Mouse (Mus musculus): Measurements from ENCODE around the gene Ryr2.

The Ryr2 gene

GRCm38 (mm10) chr13:12094569-12094968 lies 12.2 kb downstream of the Ryr2 start:
- DNase-seq (ENCODE audit: low read depth): no peak

DNA sequence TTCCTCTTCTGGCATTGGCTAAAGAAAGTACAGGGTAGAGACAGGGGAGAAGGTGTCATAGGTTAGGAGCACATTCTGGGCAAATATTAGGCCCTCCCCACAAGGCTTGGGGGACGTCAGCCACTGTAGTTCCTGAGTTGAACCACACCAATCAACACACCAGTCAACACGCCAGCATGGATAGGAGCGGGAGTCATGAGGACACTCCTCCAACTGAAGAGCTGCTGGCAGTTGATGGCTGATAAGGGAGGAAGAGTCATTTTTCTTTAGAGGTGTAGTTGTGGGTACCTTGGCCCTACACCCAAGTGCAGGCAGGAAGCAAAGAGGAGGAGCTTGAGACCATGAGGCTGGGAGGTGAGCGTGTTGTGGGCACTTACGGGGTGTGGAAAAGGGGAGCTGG lies 13.6 kb downstream of the Ryr2 start:
- DNase-seq (ENCODE audit: low read depth): no peak

GRCm38 (mm10) chr13:12092379-12093107 lies 14.2 kb downstream of the Ryr2 start:
- DNase-seq (ENCODE audit: low read depth): no peak

- no peak for DNase-seq (ENCODE audit: low read depth)
Measured at GRCm38 (mm10) chr13:12084112-12084475, 22.7 kb downstream of the Ryr2 start.

GRCm38 (mm10) chr13:12083443-12084111 lies 23.2 kb downstream of the Ryr2 start:
- no peak for DNase-seq (ENCODE audit: low read depth)

GRCm38 (mm10) chr13:12080590-12080989 lies 26.2 kb downstream of the Ryr2 start:
- no peak for DNase-seq (ENCODE audit: low read depth)

DNA sequence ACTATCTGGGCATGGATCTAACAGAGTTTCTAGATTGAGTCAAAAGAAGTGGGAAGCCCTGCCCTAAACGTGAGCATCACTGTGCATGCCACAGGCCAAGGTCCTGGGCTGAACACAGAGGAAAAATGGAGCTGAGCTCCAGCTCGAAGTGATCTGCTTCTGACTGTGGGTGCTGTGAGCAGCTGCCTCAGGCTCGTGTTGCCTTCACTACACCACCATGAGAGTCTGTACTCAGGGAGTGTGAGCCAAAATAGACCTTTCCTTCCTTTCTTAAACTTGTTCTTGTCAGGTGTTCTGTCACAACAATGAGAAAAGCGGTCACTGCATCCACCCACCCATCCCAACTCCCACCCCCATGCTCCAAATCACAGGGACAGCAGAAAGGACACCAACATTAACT lies 27.2 kb downstream of the Ryr2 start:
- DNase-seq (ENCODE audit: low read depth): no peak

DNA sequence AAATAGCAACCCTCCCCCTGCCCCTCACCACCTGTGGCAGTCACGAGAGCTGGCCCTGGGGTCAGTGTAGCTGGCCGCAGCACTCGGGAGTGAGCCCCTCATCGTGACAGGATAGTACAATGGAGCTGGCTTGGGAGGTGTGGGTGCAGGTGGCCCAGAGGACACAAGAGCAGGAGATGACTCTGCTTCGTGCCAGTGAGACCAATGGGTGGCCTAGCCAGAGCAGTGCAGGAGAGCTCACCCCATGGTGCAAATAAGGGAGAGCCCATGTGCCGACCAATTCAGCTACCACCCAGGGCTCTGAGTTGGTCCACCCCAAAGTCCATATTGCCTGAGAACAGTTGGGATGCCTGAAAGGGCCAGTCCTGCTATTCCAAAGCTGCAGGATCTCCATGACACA lies 31.8 kb downstream of the Ryr2 start:
- no peak for DNase-seq (ENCODE audit: low read depth)

- DNase-seq (ENCODE audit: low read depth): no peak
Measured at GRCm38 (mm10) chr13:12072571-12072970, 34.2 kb downstream of the Ryr2 start.

DNA sequence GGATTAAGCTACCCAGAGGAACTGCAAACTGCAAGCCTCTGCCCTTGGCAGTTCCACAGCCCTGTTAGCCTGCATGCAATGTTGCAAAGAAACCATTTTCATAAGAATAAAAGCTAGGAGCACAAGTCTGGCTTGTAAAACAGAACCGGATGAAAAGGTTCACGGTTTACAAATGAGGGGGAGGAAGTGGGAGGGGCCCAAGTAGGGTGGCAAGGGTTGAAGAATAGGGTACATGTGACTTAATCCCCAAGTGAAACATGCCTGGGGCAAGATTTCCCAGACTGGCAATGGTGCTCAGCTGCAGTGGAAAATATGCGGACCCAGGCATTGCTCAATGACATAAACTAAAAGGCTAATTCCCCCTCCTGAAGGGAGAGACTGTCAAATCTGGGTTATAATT lies 34.6 kb downstream of the Ryr2 start:
- peak; percentile 2 for DNase-seq (ENCODE audit: low read depth)

DNA sequence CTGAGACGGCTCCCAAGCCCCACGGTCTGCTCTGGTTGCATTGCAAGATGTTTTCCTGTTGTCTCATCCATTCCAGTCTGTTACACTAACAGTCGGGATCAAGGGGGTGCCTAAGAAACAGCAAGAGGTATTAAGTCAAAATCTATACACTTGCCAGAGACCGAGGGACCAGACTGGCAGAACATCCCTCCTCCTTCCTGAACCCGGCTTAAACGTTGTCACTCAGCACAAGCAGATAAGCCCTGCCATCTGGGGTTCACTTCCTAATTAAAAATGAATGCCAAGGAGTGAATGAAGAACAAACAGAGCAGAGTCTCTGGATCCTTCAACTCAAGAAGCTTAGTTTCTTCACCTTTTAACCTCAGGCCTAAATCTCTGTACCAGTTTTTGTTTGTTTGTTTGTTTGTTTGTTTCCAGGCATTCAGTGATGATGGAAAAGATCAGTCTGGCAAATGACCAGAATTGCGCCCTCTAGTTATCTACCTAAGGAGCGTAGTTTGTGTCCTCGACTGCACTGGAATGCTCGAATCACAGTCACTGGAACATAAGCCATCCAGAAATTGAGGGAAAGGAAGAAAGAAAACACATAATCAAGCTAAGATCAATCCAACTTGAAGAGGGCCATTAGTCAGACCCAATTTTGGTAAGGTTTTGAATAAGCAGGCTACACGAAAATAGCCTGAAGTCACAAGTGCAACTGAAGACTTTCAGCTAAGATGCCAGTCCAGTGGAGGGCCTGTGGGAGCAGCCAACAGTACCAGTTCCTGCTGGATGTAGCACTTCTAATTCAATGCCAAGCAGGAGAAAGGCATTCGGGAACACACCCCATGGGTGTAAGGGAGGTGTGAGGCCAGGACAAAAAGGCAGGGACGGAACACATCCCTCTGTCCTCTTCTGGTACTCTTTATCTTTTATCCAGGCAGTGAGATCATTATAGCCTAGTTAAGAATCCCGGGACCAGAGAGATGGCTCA lies 36.3 kb downstream of the Ryr2 start:
- no peak for DNase-seq (ENCODE audit: low read depth)

DNA sequence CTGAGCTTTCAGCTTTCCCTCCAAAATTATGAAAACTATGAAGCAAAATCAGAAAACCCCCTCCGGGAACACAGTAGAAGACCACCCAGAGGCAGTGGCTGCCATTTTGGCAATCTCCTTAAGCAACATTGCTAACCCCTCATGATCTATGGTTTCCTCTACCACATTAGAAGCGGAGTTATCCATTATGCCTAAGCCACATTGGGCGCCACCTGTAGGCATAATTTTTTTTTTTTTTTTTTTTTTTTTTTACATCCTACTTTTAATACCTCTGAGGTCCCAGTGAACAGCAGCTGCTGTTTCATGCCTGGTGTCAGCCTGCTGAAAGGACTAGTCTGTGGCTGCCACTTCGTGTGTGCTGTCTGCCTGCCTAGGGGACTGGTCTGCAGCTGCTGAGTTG lies 42.2 kb downstream of the Ryr2 start:
- DNase-seq (ENCODE audit: low read depth): no peak

DNA sequence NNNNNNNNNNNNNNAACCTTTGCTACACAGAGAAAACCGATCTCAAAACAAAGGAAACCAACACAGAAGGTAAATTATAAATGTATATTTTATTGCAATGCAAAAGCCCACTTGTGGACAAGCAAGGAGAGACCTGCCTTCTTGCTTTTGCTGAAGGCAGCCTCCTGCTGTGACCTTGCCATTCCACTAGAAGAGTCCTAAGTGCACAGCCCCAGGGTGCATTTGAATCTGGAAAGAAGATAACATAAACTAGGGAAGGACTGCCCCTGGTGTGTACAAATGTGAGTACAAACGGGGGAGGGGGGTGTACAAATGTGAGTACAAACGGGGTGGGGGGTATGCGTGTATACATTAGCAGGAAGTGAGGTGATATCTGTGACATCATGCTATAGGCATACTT lies 43.2 kb downstream of the Ryr2 start:
- DNase-seq (ENCODE audit: low read depth): no peak

- no peak for DNase-seq (ENCODE audit: low read depth)
Measured at GRCm38 (mm10) chr13:12057357-12057771, 49.4 kb downstream of the Ryr2 start.

DNA sequence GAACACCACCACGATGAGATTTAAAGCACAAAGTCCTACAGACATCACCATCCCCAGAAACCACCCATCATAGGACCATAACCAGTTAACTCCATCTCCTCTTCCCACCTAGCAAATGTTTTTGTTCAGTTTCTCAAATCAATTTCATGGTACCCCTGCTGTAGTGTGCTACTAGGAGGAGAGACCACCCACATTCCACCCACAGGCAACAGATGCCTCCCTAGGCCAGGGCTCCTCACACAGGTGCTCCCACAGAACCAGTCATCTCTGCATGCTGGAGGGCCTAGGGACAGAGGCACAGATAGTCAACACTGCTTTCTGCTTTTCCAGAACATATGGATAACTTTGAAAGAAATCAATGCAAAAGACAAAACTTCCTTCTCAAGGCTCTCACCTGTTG lies 50.8 kb downstream of the Ryr2 start:
- no peak for DNase-seq (ENCODE audit: low read depth)

DNA sequence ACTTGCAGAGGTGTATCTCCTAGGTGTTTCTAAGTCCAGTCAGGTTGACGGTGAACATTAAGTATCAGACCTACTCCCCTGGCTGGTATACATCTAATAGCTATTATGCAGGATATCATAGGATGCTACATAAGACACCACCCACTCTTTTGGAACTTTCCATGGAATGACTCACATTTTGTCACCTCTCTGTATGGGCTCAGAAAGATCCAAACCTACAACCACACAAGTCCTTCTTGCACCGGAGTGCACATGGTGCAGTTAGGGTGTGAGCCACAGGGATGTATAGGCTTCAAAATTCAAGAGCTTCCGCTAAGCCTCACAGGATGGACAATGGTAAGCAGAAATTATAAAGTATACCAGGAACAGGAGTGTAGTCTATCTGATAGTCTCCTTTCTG lies 52.8 kb downstream of the Ryr2 start:
- no peak for DNase-seq (ENCODE audit: low read depth)

- DNase-seq (ENCODE audit: low read depth): no peak
Measured at GRCm38 (mm10) chr13:12050809-12051208, 55.9 kb downstream of the Ryr2 start.

DNA sequence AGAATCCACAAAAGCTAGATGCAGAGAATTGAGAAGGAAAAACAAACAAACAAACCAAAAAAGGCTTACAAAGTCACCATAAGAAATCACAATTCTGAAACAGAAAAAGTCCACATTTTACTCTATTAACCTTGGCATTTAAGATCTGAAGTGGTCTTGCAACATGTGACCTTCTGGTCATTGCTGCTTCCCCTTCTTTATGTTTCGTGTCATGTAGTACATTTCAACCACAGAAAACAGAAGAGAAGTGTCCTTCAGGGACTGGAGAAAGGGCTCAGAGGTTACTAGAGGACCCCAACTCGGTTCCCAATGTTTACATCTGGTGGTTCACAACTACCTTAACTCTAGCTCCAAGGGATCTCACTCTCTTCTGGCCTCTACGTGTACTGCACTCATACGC lies 59.7 kb downstream of the Ryr2 start:
- no peak for DNase-seq (ENCODE audit: low read depth)

DNA sequence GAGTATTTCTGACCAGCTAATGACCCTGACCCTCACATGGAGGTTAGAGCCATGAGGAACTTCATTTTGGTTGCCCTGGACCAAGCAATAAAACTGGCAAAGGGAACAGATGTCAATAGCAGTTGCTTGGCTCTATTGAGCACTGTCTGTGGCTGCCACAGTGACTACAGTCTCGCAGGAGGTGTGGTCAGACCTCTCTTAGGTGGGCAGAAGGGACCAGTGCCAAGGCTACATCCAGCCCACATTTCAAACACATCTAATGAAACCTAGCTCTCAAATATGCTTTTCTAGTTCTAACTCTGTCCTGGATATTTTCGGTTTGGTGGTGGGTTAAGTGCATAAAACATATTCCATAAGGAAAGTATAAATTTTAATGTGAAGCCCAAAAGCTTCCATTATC lies 62.0 kb downstream of the Ryr2 start:
- no peak for DNase-seq (ENCODE audit: low read depth)

GRCm38 (mm10) chr13:12042891-12043491 lies 63.8 kb downstream of the Ryr2 start:
- no peak for DNase-seq (ENCODE audit: low read depth)

- DNase-seq (ENCODE audit: low read depth): no peak
Measured at GRCm38 (mm10) chr13:12039967-12040366, 66.8 kb downstream of the Ryr2 start.

GRCm38 (mm10) chr13:12038676-12039075 lies 68.1 kb downstream of the Ryr2 start:
- DNase-seq (ENCODE audit: low read depth): no peak
